Comparison of ENCODE assay signal across 9 mouse cellular contexts in the genomic region with DNA sequence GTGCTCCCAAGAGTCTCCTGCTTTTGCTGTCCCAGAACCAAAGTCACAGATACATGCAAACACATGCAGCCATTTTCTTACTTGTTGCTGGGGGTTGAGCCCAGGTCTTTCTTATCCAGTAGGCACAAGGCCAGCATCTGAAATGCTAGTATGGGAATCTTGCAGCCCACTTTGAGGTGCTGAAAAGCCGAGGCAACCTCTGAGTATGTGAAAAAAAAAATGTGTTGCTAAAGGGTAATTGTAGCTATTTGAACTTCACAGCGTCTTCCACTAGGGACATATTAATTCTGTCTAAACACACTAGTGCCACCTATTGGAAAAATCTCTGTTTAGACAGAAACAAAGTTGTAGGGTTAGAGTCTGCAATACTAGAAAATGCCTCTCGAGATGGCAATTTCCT.
DNase-seq lines count a peak whose midpoint lies in the region; ATAC-seq lines count a peak whose summit lies in the region.
"Had no signal": no experiment of that assay in that cellular context is flagged by ENCODE, and none has a peak within 500 bp of the region (broad histone marks: within the 10 kb centered on the region; RNA-seq: fewer than 3 reads in every experiment).

No protein-coding gene starts in this region.

- no peaks in the 10 kb centered on the region for H3K9me3 ChIP-seq in heart, embryonic 12.5 days (replicated peaks)
- H3K9me3 ChIP-seq in forebrain, embryonic 16.5 days (ENCODE audit: control insufficient read depth, low read length), result no peaks in the 10 kb centered on the region
- H3K9me3 ChIP-seq: liver, embryonic 15.5 days had no signal

- peak; percentile 8 to 10 for DNase-seq in heart, adult 9 months (ENCODE audit: low spot score in 2 of 2)
- peak; percentile 1 for DNase-seq in thymus, postnatal 25 days
- DNase-seq in thymus, adult 18-20 months, result no peak
- DNase-seq in mesoderm, embryonic 11.5 days (ENCODE audit: low read depth, low spot score), result peak; percentile 66
- no peak for DNase-seq in urinary bladder, postnatal 14 days (ENCODE audit: low spot score)
- no peak for DNase-seq in natural killer cell, adult 2 months (ENCODE audit: low spot score in 2 of 2)

- H3K36me3 ChIP-seq in heart, embryonic 12.5 days, result no peaks in the 10 kb centered on the region
- H3K36me3 ChIP-seq in forebrain, embryonic 16.5 days (ENCODE audit: control insufficient read depth, insufficient read depth), result no peaks in the 10 kb centered on the region
- H3K36me3 ChIP-seq: liver, embryonic 15.5 days had no signal

- 8% methylated on average over 3 of the region's 3 CpGs for WGBS in heart, embryonic 12.5 days
- 2% methylated on average over 3 of the region's 3 CpGs for WGBS in forebrain, embryonic 16.5 days

- no peak for ATAC-seq in heart, embryonic 12.5 days (ENCODE audit: insufficient number of reproducible peaks, low FRiP score)
- 0 out of 2 replicates have a peak, but pooled peaks have one; percentile 28 for ATAC-seq in forebrain, embryonic 16.5 days

- peaks cover 19% of the 10 kb centered on the region for H3K4me1 ChIP-seq in heart, embryonic 12.5 days (replicated peaks)
- H3K4me1 ChIP-seq in forebrain, embryonic 16.5 days (replicated peaks; ENCODE audit: control insufficient read depth, insufficient read depth, low read length), result no peaks in the 10 kb centered on the region
- H3K4me1 ChIP-seq: liver, embryonic 15.5 days had no signal

- no peaks in the 10 kb centered on the region for H3K27me3 ChIP-seq in heart, embryonic 12.5 days (replicated peaks)
- no peaks in the 10 kb centered on the region for H3K27me3 ChIP-seq in forebrain, embryonic 16.5 days (replicated peaks; ENCODE audit: control insufficient read depth, insufficient read depth, low read length)
- H3K27me3 ChIP-seq: liver, embryonic 15.5 days had no signal

- H3K9ac ChIP-seq in heart, embryonic 12.5 days, result no peak overlapping the region
- H3K9ac ChIP-seq in forebrain, embryonic 16.5 days (replicated peaks; ENCODE audit: low read depth, low read length), result no peak overlapping the region
- H3K9ac ChIP-seq: liver, embryonic 15.5 days had no signal

- no peak overlapping the region for H3K4me3 ChIP-seq in heart, embryonic 12.5 days
- H3K4me3 ChIP-seq in forebrain, embryonic 16.5 days (replicated peaks; ENCODE audit: low read length), result no peak overlapping the region
- H3K4me3 ChIP-seq: liver, embryonic 15.5 days had no signal

- no peak overlapping the region for H3K4me2 ChIP-seq in heart, embryonic 12.5 days
- H3K4me2 ChIP-seq in forebrain, embryonic 16.5 days (ENCODE audit: low read length), result no peak overlapping the region
- H3K4me2 ChIP-seq: liver, embryonic 15.5 days had no signal

- no peak overlapping the region for H3K27ac ChIP-seq in heart, embryonic 12.5 days (ENCODE audit: poor library complexity, severe bottlenecking)
- H3K27ac ChIP-seq in forebrain, embryonic 16.5 days (ENCODE audit: low read length), result no peak overlapping the region
- H3K27ac ChIP-seq: liver, embryonic 15.5 days had no signal

Comparison
In these comparisons a context has a peak if more than half of its experiments do, and no peak if none do; other contexts are left out.
1. DNase-seq: peak in heart, adult 9 months (2 of 2), thymus, postnatal 25 days (single experiment) and mesoderm, embryonic 11.5 days (single experiment); none in thymus, adult 18-20 months (0 of 2), urinary bladder, postnatal 14 days (single experiment) and natural killer cell, adult 2 months (0 of 2).